Mouse (Mus musculus) G1E (cell line): ENCODE data around the gene Plg. TPM values are rescaled to one million over a fixed set of nuclear protein-coding genes. Genes with fewer than 3 reads are reported as not detected.

Source experiments
- ATAC-seq: 2 replicates; pipeline ENCODE4 v1.8.0; 2016; ENCODE audit warnings: mild to moderate bottlenecking; ENCODE audit not compliant: insufficient number of reproducible peaks, poor library complexity, low FRiP score, severe bottlenecking; ENCODE audit errors: extremely low read depth
- DNase-seq: peaks from one replicate; pipeline ENCODE4 v3.0.0; 2012; ENCODE audit warnings: low spot score
- H3K27me3 ChIP-seq: 2 replicates; pipeline ENCODE4 v1.6.1; 2012; ENCODE audit warnings: mild to moderate bottlenecking, low read length, inconsistent platforms; ENCODE audit not compliant: insufficient read depth
- H3K36me3 ChIP-seq: replicated peaks from 2 replicates; pipeline ENCODE3; 2012; ENCODE audit warnings: mild to moderate bottlenecking, inconsistent platforms
- H3K4me1 ChIP-seq: 2 replicates; pipeline ENCODE4 v1.6.1; 2012; ENCODE audit warnings: low read depth, low read length, inconsistent platforms, mixed read lengths; ENCODE audit not compliant: insufficient read depth
- H3K4me3 ChIP-seq: 2 replicates; pipeline ENCODE4 v1.5.1; 2012; ENCODE audit warnings: low read depth, mild to moderate bottlenecking, inconsistent platforms, low read length, moderate library complexity, mixed read lengths
- H3K9me3 ChIP-seq: replicated peaks from 2 replicates; pipeline ENCODE4 v1.6.1; 2012; ENCODE audit warnings: inconsistent platforms
- CTCF ChIP-seq: IDR thresholded peaks from 2 replicates; pipeline ENCODE4 v1.5.1; 2012; ENCODE audit warnings: low read depth, low read length, inconsistent platforms, mixed read lengths
- GATA1 ChIP-seq: IDR thresholded peaks from 2 replicates; pipeline ENCODE4 v1.6.1; 2012; ENCODE audit warnings: borderline replicate concordance, low read length, inconsistent platforms, mixed read lengths
- GATA2 ChIP-seq: IDR thresholded peaks from 2 replicates; pipeline ENCODE4 v1.6.1; 2012; ENCODE audit warnings: low read depth, low read length, inconsistent platforms, borderline replicate concordance
- POLR2AphosphoS5 ChIP-seq: IDR thresholded peaks from 2 replicates; pipeline ENCODE4 v1.6.1; 2012; ENCODE audit warnings: low read depth, low read length, inconsistent platforms; ENCODE audit not compliant: insufficient replicate concordance
- TAL1 ChIP-seq: conservative IDR thresholded peaks from 2 replicates; pipeline ENCODE4 v1.6.1; 2012; ENCODE audit warnings: low read depth, low read length, inconsistent platforms, mixed read lengths
- polyA plus RNA-seq: library from polyadenylated mRNA; stranded (reverse); fragments of >175 nt; gene quantifications from 2 replicates; pipeline ENCODE4 v1.2.3, GENCODE M21; 2012
- total RNA-seq, 2 experiments: library from RNA; stranded (forward) in 1 of 2; stranded (reverse) in 1 of 2; fragments of 200-1000 nt in 1 of 2; fragments of >200 nt in 1 of 2; fragmentation: Nextera tagmentation in 1 of 2; gene quantifications; 2 replicates each; pipeline ENCODE4 v1.2.3; 2014 to 2017

Gene Plg
- total and polyA plus RNA-seq, 3 experiments: not detected

DNA sequence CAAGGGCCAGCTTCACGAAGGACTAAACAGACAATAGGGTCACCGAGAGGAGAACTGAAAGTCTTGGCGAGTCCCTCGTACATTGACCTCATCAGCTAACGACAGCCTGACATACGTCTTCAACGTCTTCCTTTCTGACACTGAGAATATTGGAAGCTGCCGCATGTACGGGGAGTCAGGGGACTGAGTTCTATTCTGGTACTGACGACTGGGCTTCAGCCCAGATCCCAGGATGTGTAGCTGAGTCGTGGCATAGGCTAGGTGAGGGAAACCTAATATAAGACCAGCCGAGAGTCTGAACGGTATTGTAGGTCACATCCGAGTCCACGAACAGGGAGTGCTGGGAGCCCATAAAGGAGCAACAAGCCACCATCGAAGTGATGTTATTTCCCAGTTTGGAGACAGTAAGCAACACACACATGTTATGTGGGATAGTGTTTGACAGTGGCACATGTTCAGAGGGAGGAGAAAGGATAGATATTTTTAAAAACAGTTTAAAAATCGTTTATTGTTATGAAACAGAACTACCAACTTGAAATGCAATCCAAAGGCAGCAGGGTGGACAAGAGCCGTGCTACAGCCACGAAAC is 41.2 kb downstream of the Plg start:
- Histone ChIP-seq H3K27me3 (peaks cover 29% of the 10 kb centered on the region), H3K9me3 (no peaks in the 10 kb centered on the region), H3K4me1 (peaks cover 5% of the 10 kb centered on the region), H3K36me3 (no peaks in the 10 kb centered on the region), H3K4me3 (no peak overlapping the region)
- ATAC-seq (no peak), DNase-seq (no peak)
- TF ChIP-seq CTCF: no peak
- no peak for TF ChIP-seq GATA2
- TF ChIP-seq GATA1: no peak
- no peak for TF ChIP-seq TAL1
- no peak for TF ChIP-seq POLR2AphosphoS5

DNA sequence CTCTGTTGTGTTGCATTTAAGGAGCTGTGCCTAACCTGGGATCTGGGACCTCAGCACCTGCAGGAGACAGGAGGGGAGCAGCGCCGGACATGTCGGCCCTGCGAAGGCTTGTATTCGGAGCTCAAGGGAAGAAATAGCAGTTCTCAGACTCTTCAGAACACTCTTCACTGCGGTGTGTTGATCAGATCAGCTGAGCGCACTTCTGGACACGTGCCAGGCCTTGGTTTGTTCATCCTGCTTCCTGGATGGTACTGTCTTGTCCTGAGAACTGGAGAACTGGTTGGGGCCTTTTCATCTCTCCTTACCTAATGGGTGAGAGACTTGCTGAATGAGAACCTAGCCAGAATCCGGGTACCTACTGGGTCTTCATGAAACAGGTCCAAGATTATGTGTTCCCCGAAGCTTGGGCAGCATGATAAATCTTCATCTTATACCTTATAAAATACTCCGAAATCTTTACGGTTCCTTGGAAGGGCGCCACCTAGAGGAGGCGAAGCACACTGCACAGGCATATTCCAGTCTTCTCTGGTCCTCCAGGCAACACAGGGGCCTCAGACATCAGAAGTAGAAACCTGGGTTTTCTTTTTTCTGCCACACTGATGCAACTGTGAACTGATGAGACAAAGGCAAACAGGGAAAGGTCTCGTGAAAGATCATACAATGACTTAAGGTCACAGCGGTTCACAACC is 42.6 kb downstream of the Plg start:
- no peak for ATAC-seq
- no peak for DNase-seq

DNA sequence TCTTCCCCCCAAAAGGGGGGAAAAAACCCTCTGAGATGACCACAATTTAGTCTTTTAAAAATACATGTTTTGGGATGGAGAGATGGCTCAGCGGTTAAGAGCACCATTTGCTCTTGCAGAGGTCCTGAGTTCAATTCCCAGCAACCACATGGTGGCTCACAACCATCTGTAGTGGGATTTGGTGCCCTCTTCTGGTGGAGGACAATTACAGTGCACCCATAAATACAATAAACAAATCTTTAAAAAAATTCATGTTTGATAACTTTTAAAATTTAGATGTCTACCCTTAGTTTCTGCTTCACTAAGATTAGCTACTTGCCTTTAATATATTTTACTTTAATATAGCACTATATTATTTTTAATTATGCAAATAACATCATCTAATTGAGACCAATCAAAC is 43.7 kb downstream of the Plg start:
- H3K4me1 ChIP-seq: peaks cover 2% of the 10 kb centered on the region; the same call in 1 of the 2 replicates
- peaks cover 40% of the 10 kb centered on the region for H3K27me3 ChIP-seq
- TF ChIP-seq GATA2: no peak
- no peak for TF ChIP-seq TAL1
- no peak for TF ChIP-seq CTCF
- no peak for TF ChIP-seq GATA1
- TF ChIP-seq POLR2AphosphoS5: no peak
- no peak for ATAC-seq
- no peaks in the 10 kb centered on the region for H3K36me3 ChIP-seq
- H3K9me3 ChIP-seq: no peaks in the 10 kb centered on the region
- no peak overlapping the region for H3K4me3 ChIP-seq
- DNase-seq: no peak

More for the DNA sequence above, 42.6 kb downstream of the Plg start:
- TF ChIP-seq CTCF (peak; percentile 66), POLR2AphosphoS5 (no peak)
- H3K27me3 ChIP-seq: peaks cover 32% of the 10 kb centered on the region
- H3K4me3 ChIP-seq: no peak overlapping the region
- no peaks in the 10 kb centered on the region for H3K9me3 ChIP-seq
- H3K36me3 ChIP-seq: no peaks in the 10 kb centered on the region
- peaks cover 5% of the 10 kb centered on the region for H3K4me1 ChIP-seq

DNA sequence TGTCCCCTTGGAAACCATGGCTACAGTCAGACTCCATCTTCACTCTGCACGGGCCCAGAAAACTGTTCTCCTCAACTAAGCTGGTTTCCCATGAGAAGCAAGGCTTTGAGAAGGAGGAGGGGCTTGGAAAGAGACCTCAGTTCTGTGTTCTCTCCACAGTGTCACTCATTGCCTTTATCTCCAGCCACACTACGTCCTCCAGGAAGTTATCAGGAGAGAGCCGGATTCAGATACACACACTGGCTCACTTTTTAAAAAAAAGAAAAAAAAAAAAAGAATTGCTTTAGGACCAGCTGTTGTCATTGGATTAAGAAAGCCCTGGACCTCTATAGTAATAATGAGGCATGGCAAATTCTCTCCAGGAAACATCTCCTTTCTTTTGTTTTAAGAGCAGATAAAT is 48.7 kb downstream of the Plg start:
- Histone ChIP-seq H3K36me3 (no peaks in the 10 kb centered on the region), H3K9me3 (no peaks in the 10 kb centered on the region), H3K4me3 (no peak overlapping the region), H3K27me3 (peaks cover 63% of the 10 kb centered on the region), H3K4me1 (peaks cover 3% of the 10 kb centered on the region; the same call in 1 of the 2 replicates)
- no peak for DNase-seq
- TF ChIP-seq GATA1 (no peak), CTCF (no peak), TAL1 (no peak), POLR2AphosphoS5 (no peak), GATA2 (no peak)
- peak; percentile 90 for ATAC-seq

DNA sequence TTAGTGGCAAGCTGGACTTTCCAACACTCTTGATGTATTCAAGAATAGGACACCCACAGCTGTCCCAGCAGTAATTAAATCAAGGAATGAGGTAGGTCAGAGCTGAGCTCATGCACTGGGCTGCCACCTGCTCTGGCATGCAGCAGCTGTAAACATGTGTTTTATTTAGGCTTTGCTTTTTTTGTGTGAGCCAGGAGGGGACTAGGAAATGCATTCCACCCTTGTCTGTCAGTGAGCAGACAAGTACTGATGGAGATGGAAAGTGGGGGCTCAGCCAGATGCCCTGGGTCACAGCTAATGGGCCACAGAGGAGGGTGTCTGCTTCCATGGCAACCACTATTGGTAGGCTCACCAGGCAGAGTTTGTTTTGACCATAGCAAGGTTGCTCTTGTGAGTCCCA is 50.0 kb downstream of the Plg start:
- no peak overlapping the region for H3K4me3 ChIP-seq
- H3K9me3 ChIP-seq: no peaks in the 10 kb centered on the region
- no peak for ATAC-seq
- H3K36me3 ChIP-seq: no peaks in the 10 kb centered on the region
- H3K27me3 ChIP-seq: peaks cover 69% of the 10 kb centered on the region
- TF ChIP-seq CTCF (no peak), GATA2 (no peak), POLR2AphosphoS5 (no peak), TAL1 (no peak), GATA1 (no peak)
- peaks cover 5% of the 10 kb centered on the region; the same call in 1 of the 2 replicates for H3K4me1 ChIP-seq
- DNase-seq: no peak

DNA sequence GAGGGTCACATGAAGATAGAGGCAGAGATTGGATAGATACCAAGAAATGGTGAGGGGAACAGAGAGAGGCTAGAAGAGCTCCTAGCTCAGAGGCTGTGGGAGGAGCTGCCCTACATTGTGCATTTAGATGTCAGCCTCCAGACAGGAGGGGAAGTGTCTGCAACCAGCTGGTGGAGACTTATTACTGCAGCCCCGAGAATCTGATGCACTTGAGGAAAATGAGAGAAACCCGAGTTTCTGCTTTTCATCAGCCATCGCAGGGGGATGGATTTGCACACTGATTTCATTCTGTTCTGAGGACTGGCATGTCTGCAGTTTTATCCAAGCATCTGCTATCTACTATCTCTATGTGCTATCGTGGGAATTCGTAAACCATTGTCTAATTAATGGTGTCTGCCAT is 53.3 kb downstream of the Plg start:
- H3K4me1 ChIP-seq: peaks cover 5% of the 10 kb centered on the region; the same call in 1 of the 2 replicates
- DNase-seq (no peak), ATAC-seq (no peak)
- H3K4me3 ChIP-seq: no peak overlapping the region
- no peaks in the 10 kb centered on the region for H3K9me3 ChIP-seq
- TF ChIP-seq POLR2AphosphoS5: no peak
- TF ChIP-seq GATA1: no peak
- no peak for TF ChIP-seq GATA2
- TF ChIP-seq CTCF: no peak
- TF ChIP-seq TAL1: no peak
- H3K27me3 ChIP-seq: peaks cover 53% of the 10 kb centered on the region
- H3K36me3 ChIP-seq: no peaks in the 10 kb centered on the region
